Mouse (Mus musculus) thymus, postnatal 0 days (tissue): ENCODE data around the gene Olfr740. TPM values are rescaled to one million over a fixed set of nuclear protein-coding genes. Genes with fewer than 3 reads are reported as not detected.

Source experiments
- DNase-seq: peaks from one replicate; pipeline ENCODE4 v3.0.0-alpha.2; 2015; ENCODE audit warnings: low spot score
- polyA plus RNA-seq: library from polyadenylated mRNA; unstranded; fragments of >200 nt; fragmentation: Nextera tagmentation; extraction: Ambion mirVana; gene quantifications from 2 replicates; pipeline ENCODE4 v1.2.1, GENCODE M21; 2015

Gene Olfr740
- polyA plus RNA-seq, result not detected in 2 replicates

- DNase-seq, result no peak
Measured at GRCm38 (mm10) chr14:50445245-50445644, at the start of gene Olfr740. Gene Olfr740 (plus strand): TSS chr14:50445545.

- DNase-seq, result no peak
Measured at GRCm38 (mm10) chr14:50407268-50407667, 38.1 kb upstream of the Olfr740 start, which contains the start of gene Olfr738. Gene Olfr738 (plus strand): TSS chr14:50407568.

- no peak for DNase-seq
Measured at GRCm38 (mm10) chr14:50418326-50418725, 27.0 kb upstream of the Olfr740 start, which contains the start of gene Olfr739. Gene Olfr739 (plus strand): TSS chr14:50418626.

GRCm38 (mm10) chr14:50472438-50472837, 27.1 kb downstream of the Olfr740 start, which contains the start of gene Olfr741:
Gene Olfr741 (plus strand): TSS chr14:50472738.
- no peak for DNase-seq

- no peak for DNase-seq
Measured at GRCm38 (mm10) chr14:50478406-50478805, 33.1 kb downstream of the Olfr740 start.

- no peak for DNase-seq
Measured at GRCm38 (mm10) chr14:50503300-50503699, 58.0 kb downstream of the Olfr740 start, which contains the start of gene Olfr742. Gene Olfr742 (plus strand): TSS chr14:50503600.

Other genes starting within 250 kb of the Olfr740 start
- gene Olfr731, start 203.7 kb upstream of the Olfr740 start, polyA plus RNA-seq, result not detected in 2 replicates
- gene Olfr732, start 161.3 kb upstream of the Olfr740 start, polyA plus RNA-seq, result not detected in 2 replicates
- gene Olfr733, start 144.0 kb upstream of the Olfr740 start, polyA plus RNA-seq, result not detected in 2 replicates
- gene Olfr734, start 118.8 kb upstream of the Olfr740 start, polyA plus RNA-seq, result not detected in 2 replicates
- 0.04 TPM in 1 of 2 replicates, not detected in the other for gene Olfr735, start 96.7 kb upstream of the Olfr740 start, polyA plus RNA-seq
- 0.17 and 0.28 TPM in 2 replicates for gene Tlr11, start 87.6 kb upstream of the Olfr740 start, polyA plus RNA-seq
- gene Olfr736, start 64.4 kb upstream of the Olfr740 start, polyA plus RNA-seq, result not detected in 2 replicates
- not detected in 2 replicates for gene Olfr738, start 38.0 kb upstream of the Olfr740 start, polyA plus RNA-seq
- gene Olfr739, start 26.9 kb upstream of the Olfr740 start, polyA plus RNA-seq, result not detected in 2 replicates
- gene Olfr741, start 27.2 kb downstream of the Olfr740 start, polyA plus RNA-seq, result not detected in 2 replicates
- gene Olfr742, start 58.1 kb downstream of the Olfr740 start, polyA plus RNA-seq, result not detected in 2 replicates
- gene Olfr743, start 76.3 kb downstream of the Olfr740 start, polyA plus RNA-seq, result not detected in 2 replicates
- not detected in 2 replicates for gene Olfr744, start 169.3 kb downstream of the Olfr740 start, polyA plus RNA-seq
- gene Olfr745, start 193.8 kb downstream of the Olfr740 start, polyA plus RNA-seq, result not detected in 2 replicates
- gene Olfr746, start 201.5 kb downstream of the Olfr740 start, polyA plus RNA-seq, result not detected in 2 replicates
- gene Olfr747, start 247.7 kb downstream of the Olfr740 start, polyA plus RNA-seq, result not detected in 2 replicates